Mouse (Mus musculus): ENCODE data around the gene Prss57. TPM values are rescaled to one million over a fixed set of nuclear protein-coding genes. Genes with fewer than 3 reads are reported as not detected.

The Prss57 gene
- total RNA-seq (2014; rRNA removed) = 0.54 and 1.8 TPM in 2 replicates
- polyA plus RNA-seq (2015; fragmentation: Nextera tagmentation; extraction: Ambion mirVana) = 0.13 and 0.33 TPM in 2 replicates

- DNase-seq (ENCODE audit: low spot score) (no peak), ATAC-seq (no peak)
- Histone ChIP-seq H3K9me3 (ENCODE audit: low read length) (no peaks in the 10 kb centered on the region), H3K4me1 (ENCODE audit: insufficient read depth, low read length) (peaks cover 9% of the 10 kb centered on the region), H3K4me2 (ENCODE audit: low read depth, low read length) (no peak within 1 kb of the TSS), H3K27ac (no peak within 1 kb of the TSS), H3K4me3 (ENCODE audit: low read length) (no peak within 1 kb of the TSS), H3K36me3 (ENCODE audit: insufficient read depth, low read length) (no peaks in the 10 kb centered on the region), H3K27me3 (ENCODE audit: insufficient read depth, low read length) (no peaks in the 10 kb centered on the region), H3K9ac (replicated peaks; ENCODE audit: low read length) (no peak within 1 kb of the TSS)
- TF ChIP-seq CTCF (IDR thresholded peaks at IDR 0.05; ENCODE audit: low read depth) = no peak
- WGBS = 86% methylated on average over 4 of the region's 4 CpGs
Measured at GRCm38 (mm10) chr10:79790861-79791260, at the start of gene Prss57. Prss57 (minus strand) TSS chr10:79790961.

- 95% methylated on average over 3 of the region's 3 CpGs for WGBS
- peak overlapping the region; percentile 55; the same call in 1 of the 2 replicates for H3K27ac ChIP-seq
Measured at GRCm38 (mm10) chr10:79840091-79840490, 49.3 kb upstream of the Prss57 start.

DNA sequence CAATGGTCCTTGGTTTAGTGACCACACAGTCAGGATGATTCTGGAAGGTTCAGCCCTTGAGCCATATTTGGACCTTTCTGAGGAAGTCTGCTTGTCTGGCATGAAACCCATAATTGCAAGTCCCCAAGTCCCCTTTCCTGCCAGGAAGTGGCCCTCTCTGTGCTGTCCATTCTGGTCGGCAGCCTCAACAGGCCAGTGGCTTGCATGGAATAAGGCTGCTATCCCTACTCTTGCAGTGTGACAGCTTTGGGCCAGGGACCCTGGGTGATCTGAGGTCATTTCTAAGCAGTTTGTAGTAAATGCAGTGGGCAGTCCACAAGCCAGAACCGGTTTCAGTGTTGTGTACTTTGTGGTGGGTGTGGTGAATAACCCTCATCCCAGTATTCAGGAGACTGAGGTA is 47.4 kb upstream of the Prss57 start:
- Histone ChIP-seq H3K9ac (replicated peaks; ENCODE audit: low read length) (no peak overlapping the region), H3K27me3 (ENCODE audit: insufficient read depth, low read length) (no peaks in the 10 kb centered on the region), H3K36me3 (ENCODE audit: insufficient read depth, low read length) (no peaks in the 10 kb centered on the region), H3K4me3 (ENCODE audit: low read length) (no peak overlapping the region), H3K9me3 (ENCODE audit: low read length) (no peaks in the 10 kb centered on the region), H3K4me2 (ENCODE audit: low read depth, low read length) (no peak overlapping the region), H3K27ac (no peak overlapping the region), H3K4me1 (ENCODE audit: insufficient read depth, low read length) (peaks cover 2% of the 10 kb centered on the region; the same call in 1 of the 2 replicates)
- DNase-seq (ENCODE audit: low spot score) (no peak), ATAC-seq (no peak)
- 63% methylated on average over 2 of the region's 2 CpGs for WGBS
- TF ChIP-seq CTCF (IDR thresholded peaks at IDR 0.05; ENCODE audit: low read depth) = no peak

More at GRCm38 (mm10) chr10:79840091-79840490, 49.3 kb upstream of the Prss57 start:
- peaks cover 6% of the 10 kb centered on the region; the same call in 1 of the 2 replicates for H3K4me1 ChIP-seq (ENCODE audit: insufficient read depth, low read length)
- DNase-seq (ENCODE audit: low spot score) (no peak), ATAC-seq (no peak)
- H3K9ac ChIP-seq (replicated peaks; ENCODE audit: low read length) = no peak overlapping the region
- no peaks in the 10 kb centered on the region for H3K36me3 ChIP-seq (ENCODE audit: insufficient read depth, low read length)
- no peak overlapping the region for H3K4me2 ChIP-seq (ENCODE audit: low read depth, low read length)
- no peak overlapping the region for H3K4me3 ChIP-seq (ENCODE audit: low read length)
- H3K9me3 ChIP-seq (ENCODE audit: low read length) = no peaks in the 10 kb centered on the region
- TF ChIP-seq CTCF (IDR thresholded peaks at IDR 0.05; ENCODE audit: low read depth) = no peak
- H3K27me3 ChIP-seq (ENCODE audit: insufficient read depth, low read length) = no peaks in the 10 kb centered on the region

DNA sequence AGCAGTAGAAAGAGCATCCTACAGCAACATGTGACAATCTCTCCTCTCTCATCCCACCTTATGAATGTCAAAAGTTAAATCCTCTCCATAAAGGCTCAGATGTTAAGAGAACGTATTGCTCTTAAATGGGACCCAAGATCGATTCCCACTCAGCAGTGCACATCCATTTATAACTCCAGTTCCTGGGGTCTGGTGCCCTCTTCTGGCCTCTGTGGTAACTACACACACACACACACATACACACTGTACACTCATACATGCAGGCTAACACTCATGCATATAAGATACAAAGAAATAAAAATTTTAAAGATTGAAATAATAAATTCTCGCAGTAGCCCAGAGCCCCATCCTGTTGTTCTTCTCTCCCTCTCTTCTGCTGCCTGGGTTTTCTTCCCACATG is 46.2 kb upstream of the Prss57 start:
- ATAC-seq (no peak), DNase-seq (ENCODE audit: low spot score) (no peak)
- no peak overlapping the region for H3K4me3 ChIP-seq (ENCODE audit: low read length)
- no peak overlapping the region for H3K4me2 ChIP-seq (ENCODE audit: low read depth, low read length)
- H3K36me3 ChIP-seq (ENCODE audit: insufficient read depth, low read length) = no peaks in the 10 kb centered on the region
- H3K27ac ChIP-seq = no peak overlapping the region
- no peaks in the 10 kb centered on the region for H3K9me3 ChIP-seq (ENCODE audit: low read length)
- peak; percentile 31; the same call in 1 of the 2 replicates for TF ChIP-seq CTCF (IDR thresholded peaks at IDR 0.05; ENCODE audit: low read depth)
- no peak overlapping the region for H3K9ac ChIP-seq (replicated peaks; ENCODE audit: low read length)
- WGBS = 96% methylated on average over 3 of the region's 3 CpGs
- no peaks in the 10 kb centered on the region for H3K4me1 ChIP-seq (ENCODE audit: insufficient read depth, low read length)
- no peaks in the 10 kb centered on the region for H3K27me3 ChIP-seq (ENCODE audit: insufficient read depth, low read length)

DNA sequence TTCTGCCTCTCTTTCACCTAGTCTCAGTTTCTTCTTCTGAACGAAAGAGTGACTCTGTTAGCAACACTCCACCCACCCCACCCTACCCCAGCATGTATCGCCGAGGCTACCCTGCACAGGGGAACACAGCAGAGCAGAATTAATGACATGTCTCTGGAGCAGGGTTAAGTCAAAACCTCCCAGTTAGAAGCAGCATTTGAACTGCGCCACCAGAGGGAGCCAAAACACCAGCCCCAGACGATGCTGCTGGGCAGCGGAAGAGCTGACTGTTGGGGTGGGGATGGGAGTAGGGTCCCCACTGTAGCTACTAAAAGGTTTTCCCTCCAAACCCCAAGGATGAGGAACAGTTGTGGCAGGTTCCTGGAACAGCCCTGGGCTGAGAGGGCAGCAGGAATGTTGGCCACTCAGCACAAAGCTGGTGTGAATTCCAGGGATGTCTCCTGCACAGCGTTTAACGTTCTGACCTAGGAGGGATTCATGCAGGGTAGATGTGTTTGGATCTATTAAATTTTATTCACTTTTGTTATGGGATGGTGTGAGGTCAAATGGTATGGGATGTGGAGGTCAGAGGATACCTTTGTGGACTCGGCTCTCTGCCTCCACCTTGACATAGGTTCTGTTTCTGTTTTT is 44.1 kb upstream of the Prss57 start:
- TF ChIP-seq CTCF (IDR thresholded peaks at IDR 0.05; ENCODE audit: low read depth) = peak; percentile 96
- Histone ChIP-seq H3K4me1 (ENCODE audit: insufficient read depth, low read length) (no peaks in the 10 kb centered on the region), H3K9me3 (ENCODE audit: low read length) (no peaks in the 10 kb centered on the region), H3K27ac (no peak overlapping the region), H3K4me3 (ENCODE audit: low read length) (no peak overlapping the region), H3K9ac (replicated peaks; ENCODE audit: low read length) (no peak overlapping the region), H3K4me2 (ENCODE audit: low read depth, low read length) (no peak overlapping the region), H3K36me3 (ENCODE audit: insufficient read depth, low read length) (no peaks in the 10 kb centered on the region), H3K27me3 (ENCODE audit: insufficient read depth, low read length) (no peaks in the 10 kb centered on the region)
- 22% methylated on average over 9 of the region's 9 CpGs for WGBS
- DNase-seq (ENCODE audit: low spot score) = peak; percentile 83
- peak; percentile 71 for ATAC-seq

GRCm38 (mm10) chr10:79832786-79833181 is 42.0 kb upstream of the Prss57 start:
- no peak overlapping the region for H3K4me2 ChIP-seq (ENCODE audit: low read depth, low read length)
- H3K9me3 ChIP-seq (ENCODE audit: low read length) = no peaks in the 10 kb centered on the region
- no peak overlapping the region for H3K9ac ChIP-seq (replicated peaks; ENCODE audit: low read length)
- ATAC-seq = no peak
- no peaks in the 10 kb centered on the region for H3K27me3 ChIP-seq (ENCODE audit: insufficient read depth, low read length)
- no peak overlapping the region for H3K27ac ChIP-seq
- DNase-seq (ENCODE audit: low spot score) = no peak
- no peaks in the 10 kb centered on the region for H3K4me1 ChIP-seq (ENCODE audit: insufficient read depth, low read length)
- no peak for TF ChIP-seq CTCF (IDR thresholded peaks at IDR 0.05; ENCODE audit: low read depth)
- no peaks in the 10 kb centered on the region for H3K36me3 ChIP-seq (ENCODE audit: insufficient read depth, low read length)
- H3K4me3 ChIP-seq (ENCODE audit: low read length) = no peak overlapping the region
- WGBS = 80% methylated on average over 9 of the region's 9 CpGs

Data from hindbrain, postnatal 0 days (tissue).